Mouse (Mus musculus) CD8-positive naive resting alpha-beta T cell, adult 2 months (primary cell): ENCODE data around the gene Mbnl2.

Experiments used
- DNase-seq, 2 experiments: peaks; one replicate each; pipeline ENCODE4 v3.0.0; 2022; ENCODE audit warnings: low read depth in 2 of 2, low spot score in 2 of 2

Gene Mbnl2

DNA sequence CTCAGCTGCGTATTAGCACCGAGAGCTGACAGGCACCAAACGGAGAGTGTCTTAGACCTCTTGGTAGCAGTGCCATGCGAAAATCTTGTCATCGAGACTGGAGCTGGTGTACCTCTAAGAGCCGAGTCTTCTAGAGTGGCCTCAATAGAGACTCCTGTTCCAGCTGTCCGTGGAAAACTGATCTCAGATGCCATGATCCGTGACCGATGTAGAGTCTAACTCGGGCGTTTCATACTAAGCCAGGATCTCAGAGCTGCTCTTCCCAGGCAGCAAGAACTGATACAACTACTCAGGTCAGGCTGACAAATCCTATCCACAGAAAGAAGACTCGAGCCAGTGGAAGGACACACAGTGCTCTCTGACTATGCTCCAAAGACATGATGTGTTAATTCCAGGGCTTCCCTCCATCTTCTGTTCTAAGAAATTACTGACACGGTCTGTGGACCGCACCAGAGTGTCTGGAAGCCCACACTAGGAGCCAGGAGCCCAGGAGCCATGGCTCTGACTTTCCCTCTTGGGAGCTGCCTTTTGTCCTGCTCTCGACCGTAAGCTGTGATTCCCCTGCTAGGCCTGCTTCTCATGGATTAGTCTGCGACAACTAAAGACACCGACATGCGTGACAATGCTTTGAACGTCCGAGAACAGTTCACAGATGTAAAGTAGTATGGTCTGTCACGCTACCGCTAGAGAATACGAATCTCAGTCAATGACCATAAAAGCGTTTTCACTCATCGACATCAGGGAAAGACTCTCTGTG is 106.1 kb downstream of the Mbnl2 start:
- DNase-seq = no peak

DNA sequence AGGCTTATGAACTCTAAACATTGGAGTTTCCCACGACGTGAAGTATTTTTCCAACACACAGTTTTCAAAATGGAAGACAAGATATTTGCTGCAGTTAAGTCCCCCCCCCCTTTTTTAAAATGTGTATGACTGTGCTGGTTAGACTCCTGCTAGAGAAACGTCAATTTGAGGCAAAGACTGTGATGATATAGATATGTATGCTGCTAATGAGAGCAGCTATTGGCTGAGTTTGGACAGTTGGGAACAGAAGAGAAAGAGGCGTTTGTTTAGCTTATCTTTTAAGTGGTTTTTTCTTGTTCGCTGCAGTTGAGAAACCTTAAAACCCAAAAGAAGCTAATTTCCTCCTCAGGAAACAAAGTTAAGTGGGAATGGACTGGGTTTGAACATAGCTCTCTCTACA is 106.7 kb downstream of the Mbnl2 start:
- DNase-seq = no peak

DNA sequence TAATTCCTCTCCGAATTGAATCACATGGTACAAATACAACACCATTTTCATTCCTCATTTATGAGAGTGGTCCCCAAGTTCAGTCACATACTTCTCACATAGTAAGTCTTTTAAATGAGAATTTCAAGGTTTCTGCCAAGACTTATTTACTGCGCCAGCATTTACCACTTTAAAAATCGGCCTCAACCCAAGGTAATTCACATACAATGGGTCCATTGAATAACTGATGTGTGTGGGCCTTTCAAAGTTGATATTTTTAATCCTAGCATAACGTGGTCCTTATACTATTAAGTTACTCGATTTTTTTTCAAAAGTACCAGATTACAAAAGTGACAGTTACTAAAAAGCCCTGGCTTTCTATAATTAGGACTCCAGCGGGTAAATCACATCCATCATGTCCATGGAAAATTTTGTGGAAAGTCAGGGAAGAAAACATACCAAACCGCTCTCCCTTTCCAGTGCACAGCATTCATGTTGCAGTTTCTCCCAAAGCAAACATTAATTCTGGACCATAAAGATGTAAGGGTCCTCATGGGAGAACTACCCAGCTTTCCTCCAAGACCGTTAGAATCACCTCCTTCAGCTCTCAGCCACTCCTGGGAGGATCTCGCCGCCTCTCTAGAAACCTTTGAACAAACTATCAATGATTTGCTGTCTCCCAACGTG is 107.8 kb downstream of the Mbnl2 start:
- no peak for DNase-seq

DNA sequence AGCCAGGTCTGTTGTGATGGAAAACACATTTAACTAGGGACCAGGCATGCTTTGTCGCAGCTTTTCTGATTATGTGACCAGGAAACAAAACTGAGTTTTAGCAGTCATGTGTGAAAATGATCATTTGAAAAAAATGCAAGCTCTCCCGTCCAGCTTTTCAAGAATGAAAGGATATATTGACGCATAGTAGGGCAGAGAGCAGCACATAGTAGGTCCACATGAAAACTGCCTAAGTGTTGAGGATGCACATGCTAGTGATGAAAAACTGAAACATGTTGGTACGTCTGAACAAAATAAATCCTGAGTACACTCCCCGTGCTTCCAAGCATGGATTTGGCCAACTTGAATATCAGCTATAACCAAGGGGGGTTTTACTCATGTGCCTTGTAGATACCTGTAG is 109.1 kb downstream of the Mbnl2 start:
- no peak for DNase-seq

DNA sequence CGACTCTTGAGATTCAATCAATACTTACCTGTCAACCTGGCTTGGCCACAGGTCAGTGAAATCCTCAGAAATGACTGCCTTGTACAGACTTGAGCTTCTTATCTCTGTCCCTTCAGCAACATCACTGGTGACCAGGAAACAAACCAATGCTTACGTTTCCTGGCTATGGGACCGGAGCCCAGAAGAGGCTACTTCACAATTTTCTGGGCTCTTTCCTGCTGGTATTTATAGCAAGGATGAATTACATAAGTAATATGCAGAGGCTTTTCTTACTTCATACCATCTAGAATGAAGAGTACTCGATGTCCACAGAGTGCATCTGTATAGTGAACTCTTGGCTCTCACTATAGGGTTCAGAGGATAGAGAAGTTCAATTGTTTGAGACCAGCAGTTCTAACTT is 111.8 kb downstream of the Mbnl2 start:
- DNase-seq = no peak

DNA sequence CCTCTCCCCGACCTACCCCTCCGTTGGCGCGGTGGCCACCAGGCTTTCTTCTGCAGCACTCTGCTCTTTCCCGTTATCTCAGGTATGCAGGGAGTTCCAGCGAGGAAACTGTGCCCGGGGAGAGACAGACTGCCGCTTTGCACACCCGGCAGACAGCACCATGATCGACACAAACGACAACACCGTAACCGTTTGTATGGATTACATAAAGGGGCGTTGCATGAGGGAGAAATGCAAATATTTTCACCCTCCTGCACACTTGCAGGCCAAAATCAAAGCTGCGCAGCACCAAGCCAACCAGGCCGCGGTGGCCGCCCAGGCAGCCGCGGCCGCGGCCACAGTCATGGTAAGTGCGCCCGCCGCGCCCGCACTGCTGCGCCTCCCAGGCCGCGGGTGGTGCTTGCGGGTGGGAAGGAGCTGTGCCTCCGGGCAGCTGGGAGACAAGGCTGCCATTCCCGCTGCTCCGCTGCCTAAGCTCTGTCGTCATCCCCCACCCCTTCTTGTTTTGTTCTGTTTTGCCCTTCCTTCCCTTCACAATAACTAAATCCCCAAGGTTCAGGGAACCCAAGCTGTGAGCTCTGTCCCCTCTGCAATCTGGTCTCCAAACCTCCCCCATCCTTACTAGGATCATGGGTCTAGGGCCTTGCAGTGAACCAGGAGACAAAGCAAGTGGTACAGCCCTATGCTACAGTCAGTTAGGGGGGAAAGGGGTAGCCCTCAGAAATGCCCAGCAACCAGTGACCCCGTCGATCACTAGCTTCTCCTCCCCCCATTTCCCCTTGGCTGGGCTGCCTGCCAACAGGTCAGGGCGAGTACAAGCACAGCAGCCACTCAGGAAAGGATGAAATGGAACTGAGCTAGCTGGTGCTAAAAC is 113.6 kb downstream of the Mbnl2 start:
- no peak for DNase-seq

DNA sequence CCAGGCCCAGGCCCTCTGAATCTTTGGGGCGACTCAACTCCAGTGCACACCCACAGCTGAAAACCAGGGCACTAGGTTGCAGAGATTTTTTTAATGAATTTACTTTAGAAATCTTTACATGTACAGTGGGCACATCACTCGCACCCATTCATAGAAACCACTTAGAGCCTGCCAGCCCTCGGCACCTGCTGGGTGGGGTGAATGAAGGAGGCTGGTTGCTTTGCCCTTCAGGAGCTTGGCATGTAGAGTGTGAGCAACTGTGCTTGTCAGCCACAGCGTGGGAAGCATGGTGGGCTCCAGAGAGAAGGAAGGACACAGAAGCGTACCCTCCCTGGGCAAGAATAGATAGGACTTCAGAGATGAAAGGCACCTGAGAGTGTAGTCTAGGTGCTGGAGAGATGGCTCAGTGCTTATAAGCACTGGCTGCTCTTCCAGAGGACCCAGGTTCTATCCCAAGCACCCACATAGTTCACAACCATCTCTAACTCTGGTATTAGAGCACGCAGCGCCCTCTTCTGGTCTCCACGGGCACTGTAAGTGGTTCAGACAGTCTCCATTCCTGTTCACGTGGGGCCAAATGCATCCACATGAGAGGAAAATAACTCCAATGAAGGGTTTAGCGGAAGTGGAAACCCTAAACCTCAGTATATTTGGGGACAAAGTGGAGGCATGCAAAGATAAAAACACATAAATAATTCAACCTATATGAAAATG is 114.9 kb downstream of the Mbnl2 start:
- DNase-seq = no peak

DNA sequence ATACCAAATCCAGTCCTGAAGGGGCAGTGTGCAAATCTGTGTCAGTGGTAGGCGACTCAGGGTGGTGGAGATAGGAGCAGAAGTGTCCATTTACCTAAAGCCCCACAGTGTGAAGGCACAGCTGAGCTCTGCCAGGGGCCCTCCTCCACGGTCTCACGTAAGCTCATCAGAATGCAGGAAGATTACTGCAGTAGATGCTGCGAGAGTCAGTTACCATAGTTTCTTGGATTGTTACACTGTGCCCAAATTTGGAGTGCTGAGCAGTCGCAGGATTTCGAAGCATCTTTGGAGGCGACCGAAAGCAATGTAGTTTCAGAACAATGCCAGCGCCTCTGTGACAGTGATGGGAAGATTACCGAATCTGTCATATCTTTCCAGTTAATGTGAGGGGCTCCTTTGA is 116.2 kb downstream of the Mbnl2 start:
- DNase-seq = no peak

DNA sequence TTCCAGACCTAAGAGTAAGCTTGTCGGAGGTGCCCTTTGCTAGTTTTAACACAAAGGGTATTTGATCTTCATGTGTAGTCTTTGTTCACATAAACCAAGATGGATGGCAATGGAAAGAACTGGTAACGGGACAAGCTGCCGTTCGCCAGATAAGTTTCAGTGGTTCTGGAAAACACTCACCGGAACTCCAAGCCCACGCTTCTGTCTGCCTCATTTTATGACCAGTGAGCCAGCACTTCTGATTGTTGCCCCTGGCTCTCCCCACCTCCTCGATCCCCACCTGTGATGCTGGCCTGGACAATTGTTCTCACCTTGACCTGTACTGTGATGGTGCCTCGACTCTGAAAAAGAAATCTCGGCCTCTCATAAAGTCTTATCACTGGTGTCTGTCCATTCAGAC is 117.0 kb downstream of the Mbnl2 start:
- no peak for DNase-seq

DNA sequence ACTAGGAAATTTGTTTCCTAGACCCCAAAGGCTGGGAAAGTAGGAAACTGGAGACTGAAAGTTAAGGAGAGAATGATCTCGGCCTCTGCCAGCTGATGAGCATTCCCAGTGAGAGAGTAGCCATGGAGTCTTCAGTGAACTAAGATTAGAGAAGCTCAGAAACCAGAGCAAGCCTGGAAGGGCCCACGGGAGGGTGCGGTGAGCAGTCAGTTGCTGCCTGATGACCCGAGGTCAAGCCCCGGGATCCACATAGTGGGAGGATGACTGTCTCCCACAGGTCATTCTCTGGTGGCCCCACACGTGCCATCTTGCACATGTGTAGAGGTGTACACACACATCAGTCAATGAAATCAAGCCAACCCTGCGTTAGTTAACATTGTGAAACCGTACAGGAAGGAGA is 118.0 kb downstream of the Mbnl2 start:
- no peak for DNase-seq

DNA sequence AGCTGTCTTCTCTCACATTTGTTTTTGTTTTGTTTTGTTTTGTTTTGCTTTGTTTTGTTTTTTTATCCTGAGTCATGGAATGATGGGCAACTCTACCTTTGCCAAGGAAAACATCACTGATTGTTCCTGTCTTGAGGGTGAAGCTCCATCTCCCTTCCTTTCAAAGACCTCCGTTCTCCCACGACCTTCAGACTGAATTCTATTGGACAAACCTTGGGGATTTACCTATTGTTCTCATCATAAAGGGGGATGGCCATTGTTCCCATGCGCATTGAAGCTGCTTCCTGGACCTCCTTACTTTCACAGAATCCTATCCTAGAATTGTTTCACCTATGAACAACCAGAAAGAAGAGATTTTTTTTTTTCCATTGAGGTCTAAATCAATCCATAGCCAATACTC is 118.7 kb downstream of the Mbnl2 start:
- no peak for DNase-seq

DNA sequence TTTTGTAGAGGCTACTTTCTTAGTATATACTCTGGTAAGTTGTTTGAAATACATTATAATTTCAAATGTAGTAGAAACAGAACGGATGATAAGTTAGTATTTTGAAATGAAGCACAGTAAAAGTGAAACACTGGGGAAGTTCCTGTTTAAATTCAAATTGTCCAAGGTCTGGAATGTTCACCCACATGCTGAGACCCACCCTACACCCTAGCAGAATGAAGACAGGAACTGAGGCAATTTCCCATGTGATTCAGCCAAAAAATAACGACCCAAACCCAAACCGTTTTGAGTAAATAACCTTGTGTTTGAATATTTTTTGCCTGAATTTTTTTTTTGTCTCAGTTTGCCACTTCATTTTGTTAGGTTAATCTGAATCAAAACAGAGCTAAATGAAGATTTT is 119.4 kb downstream of the Mbnl2 start:
- no peak for DNase-seq

DNA sequence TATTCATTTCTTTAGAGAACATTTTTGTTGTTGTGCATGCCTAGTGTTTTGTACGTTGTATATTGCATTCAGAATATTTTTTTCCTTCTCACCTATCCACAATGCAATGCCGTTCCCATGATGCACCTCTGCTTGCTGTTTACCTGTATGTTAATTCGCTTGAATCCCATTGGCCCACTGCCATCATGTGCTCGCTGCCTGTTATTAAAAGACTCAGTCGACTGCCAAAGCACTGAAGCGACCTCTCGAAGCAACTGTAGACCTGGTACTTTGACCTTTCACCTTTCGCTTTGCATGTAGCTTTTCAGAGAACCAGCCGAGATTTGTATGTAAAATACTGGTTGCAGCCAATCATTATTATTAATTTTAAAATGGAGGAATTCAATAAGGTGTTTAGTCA is 120.0 kb downstream of the Mbnl2 start:
- DNase-seq = no peak

DNA sequence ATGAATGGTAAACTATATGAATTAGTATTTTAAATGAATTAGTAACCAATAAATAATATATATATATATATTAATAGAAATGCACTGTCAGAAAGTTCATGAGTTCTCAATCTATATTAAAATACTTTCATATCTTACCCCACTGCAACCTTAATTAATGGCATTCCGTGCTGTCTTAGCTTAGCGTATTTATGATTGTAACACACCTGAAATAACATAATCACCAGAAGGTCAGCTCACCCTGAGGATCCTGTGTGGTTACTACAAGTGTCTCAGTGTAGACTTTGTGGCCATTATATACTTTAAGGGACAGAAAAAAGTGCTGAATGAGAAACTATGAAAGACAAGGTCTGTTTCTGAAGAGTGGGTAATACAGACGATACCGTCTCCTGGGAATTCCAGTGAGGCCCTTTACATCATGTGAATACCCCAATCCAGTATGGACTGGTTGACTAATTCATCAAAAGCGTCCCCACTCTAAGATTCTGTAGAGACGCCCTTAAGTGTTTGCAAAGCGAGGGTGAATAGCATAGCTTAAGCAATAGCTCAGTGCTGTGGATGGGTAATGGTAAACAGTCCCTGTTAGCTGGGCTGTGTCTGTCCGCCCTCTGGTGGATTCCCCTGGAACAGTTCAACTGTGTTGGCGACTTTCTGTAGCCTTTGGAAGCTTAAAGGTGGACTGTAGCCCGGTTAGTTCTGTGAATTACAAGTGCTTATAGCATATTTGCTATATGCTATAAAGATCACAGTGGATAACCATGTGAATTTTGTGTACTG is 122.6 kb downstream of the Mbnl2 start:
- DNase-seq = peak; percentile 15 to 37

DNA sequence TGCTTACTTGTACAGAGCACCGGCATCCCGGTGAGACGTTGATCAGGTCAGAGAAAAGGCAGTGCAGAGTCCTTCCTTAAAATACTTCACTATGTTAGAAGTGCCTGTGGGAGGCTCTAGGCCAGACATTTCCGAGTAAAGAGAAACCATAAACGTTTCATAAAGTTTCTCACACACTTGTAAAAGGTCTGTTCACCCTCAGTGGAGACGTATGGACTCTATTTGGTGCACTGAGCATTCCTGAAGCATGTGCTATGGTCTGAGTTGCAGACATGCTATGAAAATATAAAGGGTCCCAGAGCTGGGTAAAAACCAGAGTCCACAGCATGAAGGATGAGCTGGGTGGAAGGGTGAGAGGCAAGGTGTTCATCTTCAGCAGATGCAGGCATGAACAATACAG is 124.1 kb downstream of the Mbnl2 start:
- DNase-seq = no peak

DNA sequence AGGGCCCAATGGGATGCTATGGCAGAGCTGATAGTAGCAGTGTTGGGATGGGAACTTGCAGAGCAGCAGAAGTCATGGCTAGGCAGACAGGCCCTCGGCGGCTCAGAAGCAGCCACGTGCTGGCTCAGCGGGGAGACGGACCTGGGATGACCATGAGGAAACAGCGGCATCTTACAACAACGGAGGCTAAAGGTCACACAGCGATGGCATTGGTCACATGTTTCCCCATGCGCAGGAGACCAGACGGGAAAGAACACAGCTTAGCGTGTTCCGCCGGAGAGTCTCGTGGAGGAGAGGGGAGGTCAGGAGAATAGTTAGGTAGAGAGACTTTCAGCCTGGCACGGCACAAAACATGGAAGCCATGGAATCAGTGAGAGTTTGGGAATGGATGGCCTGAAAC is 125.7 kb downstream of the Mbnl2 start:
- DNase-seq = no peak

DNA sequence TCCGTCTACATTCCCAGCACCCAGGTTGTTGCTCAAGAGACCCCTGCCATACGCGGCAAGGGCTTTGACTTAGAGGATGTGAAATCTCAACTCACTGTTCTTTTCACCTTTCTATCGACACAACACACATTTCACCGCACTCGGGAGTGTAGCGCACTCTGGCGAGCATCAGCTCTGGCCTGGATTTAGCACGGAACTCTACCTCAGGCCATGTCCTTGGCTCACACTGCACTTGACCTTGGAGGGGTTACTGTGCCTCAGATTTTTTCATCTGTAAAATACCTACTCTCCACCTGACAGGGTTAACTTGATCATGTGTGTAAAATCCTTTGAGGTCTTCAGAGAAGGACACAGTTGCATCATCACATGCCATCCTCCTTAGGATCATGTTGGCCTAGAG is 127.2 kb downstream of the Mbnl2 start:
- DNase-seq = no peak

DNA sequence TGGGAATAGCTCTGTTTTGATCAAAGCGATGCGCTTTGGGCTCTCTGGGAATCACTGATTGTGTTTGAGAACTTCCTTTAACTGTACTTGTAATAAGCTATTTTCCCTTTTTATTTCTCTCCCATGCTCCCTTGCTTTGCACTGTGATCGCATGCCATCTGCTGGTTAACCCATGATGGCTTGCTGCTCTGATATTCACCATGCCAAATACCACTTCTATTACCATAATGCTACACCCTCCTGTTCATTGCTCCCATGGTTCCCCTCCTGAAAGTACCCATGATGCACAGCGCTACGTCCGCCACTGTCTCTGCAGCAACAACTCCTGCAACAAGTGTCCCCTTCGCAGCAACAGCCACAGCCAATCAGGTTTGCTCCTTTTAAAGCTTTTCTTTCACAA is 128.9 kb downstream of the Mbnl2 start:
- no peak for DNase-seq

DNA sequence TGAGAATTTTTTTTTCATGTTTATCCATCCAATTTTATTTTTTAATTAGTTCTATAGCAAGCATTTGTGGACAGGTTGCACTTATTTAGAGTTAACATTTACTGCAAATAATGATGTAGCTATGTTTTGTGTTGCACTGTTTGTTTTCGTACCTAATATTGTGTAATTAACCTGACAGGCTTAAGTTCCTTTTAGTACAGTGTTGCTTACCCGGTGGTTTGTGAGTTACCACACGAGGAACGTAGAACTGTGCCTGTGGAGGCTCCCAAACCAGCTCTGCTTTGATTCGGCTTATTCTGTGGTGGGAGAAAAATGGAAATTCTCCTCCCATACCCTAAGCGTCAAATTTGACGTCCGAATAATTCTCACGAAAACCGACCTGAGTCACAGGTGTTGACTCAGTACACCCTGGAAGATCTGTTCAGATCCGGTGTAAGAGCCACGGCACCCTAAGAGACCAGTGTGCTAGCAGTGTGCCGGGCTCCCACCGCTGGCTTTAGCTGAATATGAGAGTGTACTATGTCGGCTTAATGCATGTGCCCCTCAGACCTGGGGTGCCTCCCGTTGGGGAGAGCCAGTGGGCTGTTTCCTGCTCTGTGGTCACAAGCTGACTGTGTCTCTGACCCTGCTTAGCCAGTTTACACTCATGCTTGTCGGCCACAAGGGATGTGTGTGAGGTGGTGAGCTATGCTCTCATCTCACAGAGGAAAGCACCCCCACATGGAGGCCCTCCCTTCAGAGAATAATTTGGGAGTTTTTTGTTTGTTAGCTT is 129.5 kb downstream of the Mbnl2 start:
- peak; percentile 12 to 21 for DNase-seq

DNA sequence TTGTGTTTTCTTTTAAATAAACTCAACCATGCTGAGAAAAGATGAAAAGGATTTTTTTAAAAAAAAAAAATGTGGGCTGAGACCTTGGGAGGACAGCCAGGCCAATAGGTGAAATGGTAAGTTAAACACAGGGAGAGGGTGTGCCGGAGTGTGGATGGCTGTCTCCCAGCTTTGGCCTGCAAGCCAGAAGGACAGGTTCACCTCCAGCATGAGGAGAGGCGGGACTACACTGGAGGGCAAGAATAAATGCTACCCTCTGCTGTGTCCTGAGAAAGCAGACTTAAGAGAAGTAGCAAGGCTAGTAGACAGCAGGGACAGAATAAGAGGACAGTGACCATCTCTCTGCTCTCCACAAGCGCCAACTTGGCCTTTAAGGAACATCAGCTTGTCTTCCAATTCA is 130.1 kb downstream of the Mbnl2 start:
- no peak for DNase-seq
